Mouse (Mus musculus) lung, adult 2 months (tissue): ENCODE results near the gene Tmem177. TPM values are rescaled to one million over a fixed set of nuclear protein-coding genes. Genes with fewer than 3 reads are reported as not detected.

Experiments used
- DNase-seq: peaks from one replicate; pipeline ENCODE4 v3.0.0; 2022
- H3K4me1 ChIP-seq: fragments of 200-500 bp; 2 replicates; pipeline ENCODE4 v1.6.1; 2011; ENCODE audit warnings: low read length; ENCODE audit not compliant: control insufficient read depth, insufficient read depth
- H3K4me3 ChIP-seq: fragments of 200-500 bp; replicated peaks from 2 replicates; pipeline ENCODE3; 2011; ENCODE audit warnings: low read depth, mild to moderate bottlenecking, control low read depth, low read length; ENCODE audit errors: extremely low read depth
- CTCF ChIP-seq: fragments of 200-500 bp; IDR thresholded peaks from 2 replicates; pipeline ENCODE4 v1.5.1; 2011; ENCODE audit warnings: mild to moderate bottlenecking, low read length, control low read depth; ENCODE audit not compliant: insufficient read depth
- POLR2A ChIP-seq: fragments of 200-500 bp; IDR thresholded peaks from 2 replicates; pipeline ENCODE4 v1.6.1; 2011; ENCODE audit warnings: low read depth, mild to moderate bottlenecking, control low read depth, low read length, borderline replicate concordance; ENCODE audit errors: extremely low read depth
- WGBS: fragments of 180-500 bp; shearing (Covaris S2); methylation state at CpG from one replicate; pipeline ENCODE4 v1.1.7; 2018; 5-methylcytosine and 5-hydroxymethylcytosine counted together
- polyA plus RNA-seq: library from polyadenylated mRNA; depleted of rRNA; stranded (reverse); fragments of >200 nt; gene quantifications from 2 replicates; pipeline ENCODE4 v1.2.3, GENCODE M21; 2012

The Tmem177 gene
- polyA plus RNA-seq, 1 experiment, result 4.3 TPM

DNA sequence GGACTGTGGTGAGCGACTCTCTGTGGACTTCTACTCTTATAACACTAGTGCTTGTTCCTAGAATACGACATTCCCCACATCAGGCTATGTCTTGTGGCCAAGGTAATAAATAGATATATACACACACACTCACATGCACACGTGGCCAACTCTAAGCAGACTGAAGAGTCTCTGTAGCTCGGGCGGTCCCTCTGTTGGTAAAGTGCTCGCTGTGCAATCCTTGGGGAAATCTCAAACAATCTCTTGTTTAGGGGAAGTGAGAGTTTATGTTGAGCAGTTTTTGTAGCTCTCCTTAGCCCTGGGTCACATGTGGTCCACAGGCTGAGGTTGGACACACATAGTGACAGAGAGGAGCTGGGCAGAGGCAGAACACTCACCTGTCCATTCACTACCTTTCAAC is 20.1 kb downstream of the Tmem177 start:
- no peak for TF ChIP-seq POLR2A
- no peak for TF ChIP-seq CTCF
- WGBS, result 47% methylated on average over 6 of the region's 6 CpGs
- no peaks in the 10 kb centered on the region for H3K4me1 ChIP-seq
- no peak for DNase-seq
- no peak overlapping the region for H3K4me3 ChIP-seq

DNA sequence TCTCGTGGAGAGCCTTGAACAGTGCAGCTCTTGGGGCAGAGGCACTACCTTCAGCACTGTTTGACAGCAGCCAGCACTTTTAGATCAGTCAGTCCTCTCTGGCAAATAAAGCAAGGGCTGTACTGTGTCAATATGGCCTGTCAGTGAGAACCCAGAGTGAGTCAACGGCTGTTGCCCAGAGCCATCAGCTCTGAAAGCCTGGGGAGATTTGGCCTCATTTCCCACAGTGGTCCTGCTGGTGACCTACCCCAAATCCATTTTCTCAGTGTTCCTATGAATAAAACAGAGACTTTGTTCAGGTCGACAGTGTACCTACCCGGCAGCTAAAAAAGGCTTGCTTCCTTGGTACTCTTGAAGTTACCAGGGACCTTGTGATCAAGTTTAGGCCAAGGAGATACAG is 21.1 kb downstream of the Tmem177 start:
- Histone ChIP-seq H3K4me1 (no peaks in the 10 kb centered on the region), H3K4me3 (no peak overlapping the region)
- TF ChIP-seq POLR2A, result no peak
- no peak for TF ChIP-seq CTCF
- WGBS, result 68% methylated on average over 4 of the region's 4 CpGs
- no peak for DNase-seq

DNA sequence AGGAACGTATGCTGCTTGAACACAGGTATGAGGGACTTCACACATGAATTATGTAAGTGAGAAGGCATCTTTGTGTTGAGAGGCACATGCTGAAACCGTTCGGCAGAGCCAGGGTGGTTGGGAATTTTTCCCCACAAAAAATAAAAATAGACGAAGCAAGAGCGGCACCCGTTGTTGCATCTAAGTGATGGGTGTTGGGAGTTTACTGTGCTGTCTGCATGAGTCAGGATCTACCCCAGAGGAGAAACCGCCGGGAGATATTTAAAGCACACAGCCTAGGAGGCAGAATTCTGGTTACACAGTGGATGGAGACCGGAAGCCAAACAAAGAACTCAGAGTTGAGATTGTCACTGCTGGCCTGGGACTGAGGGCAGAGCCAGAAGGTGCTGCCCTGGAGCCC is 21.9 kb downstream of the Tmem177 start:
- no peak for DNase-seq
- no peak overlapping the region for H3K4me3 ChIP-seq
- TF ChIP-seq POLR2A, result no peak
- TF ChIP-seq CTCF, result no peak
- 64% methylated on average over 9 of the region's 9 CpGs for WGBS
- H3K4me1 ChIP-seq, result no peaks in the 10 kb centered on the region

DNA sequence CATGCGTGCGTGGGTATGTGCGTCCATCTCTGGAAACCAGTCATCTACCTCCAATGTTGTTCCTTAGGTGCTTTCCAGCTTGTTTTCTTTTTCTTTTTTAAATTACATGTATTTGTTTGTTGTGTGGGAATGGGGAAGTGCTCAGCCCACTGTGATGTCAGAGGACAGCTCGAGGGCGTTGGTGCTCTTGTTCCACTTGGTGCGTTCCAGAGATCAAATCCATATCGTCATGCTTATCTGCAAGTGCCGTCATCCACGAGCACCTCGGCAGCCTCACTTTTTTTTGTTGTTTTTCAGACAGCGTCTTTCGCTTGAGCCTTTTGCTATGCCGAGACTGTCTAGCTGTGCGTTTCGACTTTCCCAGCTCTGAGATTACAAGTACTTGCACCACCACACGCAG is 23.7 kb downstream of the Tmem177 start:
- TF ChIP-seq POLR2A (no peak), CTCF (no peak)
- no peaks in the 10 kb centered on the region for H3K4me1 ChIP-seq
- 63% methylated on average over 16 of the region's 16 CpGs for WGBS

DNA sequence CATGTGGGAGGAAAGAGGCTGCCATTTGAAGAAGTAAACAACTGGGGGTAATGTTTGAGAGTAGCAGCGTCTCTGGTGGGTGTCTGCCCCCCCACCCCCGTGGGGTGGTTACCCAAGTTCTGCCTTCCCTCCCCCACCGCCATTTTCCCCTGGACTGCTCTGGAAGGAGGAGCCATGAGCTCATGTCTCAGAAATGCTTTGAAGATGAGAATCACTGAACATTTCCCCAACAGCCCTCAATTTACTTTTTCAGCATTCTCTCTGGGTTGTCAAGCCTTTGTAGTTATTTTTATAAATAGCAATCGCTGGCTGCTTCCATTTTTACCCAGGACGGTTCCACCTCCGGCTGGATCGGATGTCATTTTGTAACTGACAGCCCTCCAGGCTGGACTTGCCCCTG is 26.7 kb downstream of the Tmem177 start:
- Histone ChIP-seq H3K4me1 (no peaks in the 10 kb centered on the region), H3K4me3 (no peak overlapping the region)
- no peak for DNase-seq
- TF ChIP-seq CTCF (no peak), POLR2A (no peak)
- WGBS, result 27% methylated on average over 7 of the region's 7 CpGs

More for the DNA sequence above, 23.7 kb downstream of the Tmem177 start:
- no peak overlapping the region for H3K4me3 ChIP-seq
- DNase-seq, result no peak

DNA sequence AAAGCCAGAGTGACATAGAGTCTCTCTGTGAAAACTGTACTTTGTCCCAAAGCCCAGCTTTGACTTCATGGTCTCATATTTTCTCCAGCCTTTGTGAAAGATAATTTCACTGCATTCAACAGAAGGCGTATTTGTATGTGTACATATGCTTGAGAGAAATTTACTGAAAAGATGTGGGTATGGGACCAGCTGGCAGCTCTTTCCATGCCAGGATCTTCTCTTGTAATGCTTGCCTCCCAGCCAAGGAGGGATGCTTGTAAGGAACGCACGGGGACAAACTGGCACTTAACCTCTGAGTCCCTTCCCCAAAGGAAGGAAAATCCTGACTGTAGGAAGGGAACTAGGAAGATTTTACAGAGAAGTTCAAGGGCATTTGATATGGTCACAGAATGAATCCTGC is 28.7 kb downstream of the Tmem177 start:
- no peak overlapping the region for H3K4me3 ChIP-seq
- H3K4me1 ChIP-seq, result no peaks in the 10 kb centered on the region; the same call in 1 of the 2 replicates
- WGBS, result 72% methylated on average over 3 of the region's 3 CpGs
- DNase-seq, result no peak
- TF ChIP-seq CTCF (no peak), POLR2A (no peak)

DNA sequence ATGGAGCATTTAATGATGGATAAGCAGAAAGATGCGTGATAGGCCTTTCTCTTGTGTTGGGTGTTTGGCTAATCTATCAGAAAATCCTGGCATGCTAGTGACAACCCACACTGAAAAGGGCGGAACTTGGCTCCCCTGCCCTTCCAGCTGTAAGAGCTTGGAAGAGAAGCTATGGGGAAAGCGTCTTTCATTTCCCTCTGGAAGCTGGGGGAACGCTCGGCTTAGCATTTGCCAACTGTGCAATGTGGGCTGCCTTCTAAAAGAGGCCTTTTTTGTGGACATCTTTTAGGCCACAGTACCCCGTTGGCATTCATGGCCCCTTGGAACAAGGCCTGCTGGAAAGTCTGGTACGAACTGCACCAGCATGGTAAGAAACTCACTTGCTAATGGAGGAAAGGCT is 34.1 kb downstream of the Tmem177 start:
- DNase-seq, result no peak

DNA sequence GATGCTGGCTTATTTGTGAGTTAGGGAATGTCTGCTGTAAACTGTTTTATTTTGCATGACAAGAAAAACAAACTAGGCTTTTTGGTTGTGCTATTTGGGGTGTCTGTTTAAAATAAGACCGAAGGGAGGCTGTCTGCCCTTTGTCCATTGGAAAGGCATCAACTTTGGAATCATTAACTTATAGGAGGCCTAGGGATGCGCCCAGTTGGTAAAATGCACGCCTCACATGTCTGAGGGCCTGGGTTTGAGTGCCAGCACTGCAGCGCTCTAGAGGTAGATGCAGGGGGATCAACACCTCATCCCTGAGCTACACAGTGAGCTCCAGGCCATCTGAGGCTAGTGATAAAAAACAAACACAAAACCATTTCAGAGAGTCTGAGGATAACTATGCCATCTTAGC is 35.5 kb downstream of the Tmem177 start:
- TF ChIP-seq CTCF (no peak), POLR2A (no peak)
- Histone ChIP-seq H3K4me1 (peaks cover 2% of the 10 kb centered on the region; the same call in 1 of the 2 replicates), H3K4me3 (no peak overlapping the region)
- DNase-seq, result no peak
- WGBS, result 74% methylated on average over 4 of the region's 4 CpGs

More for the DNA sequence above, 34.1 kb downstream of the Tmem177 start:
- Histone ChIP-seq H3K4me3 (no peak overlapping the region), H3K4me1 (peaks cover 2% of the 10 kb centered on the region; the same call in 1 of the 2 replicates)
- TF ChIP-seq POLR2A (no peak), CTCF (no peak)
- 59% methylated on average over 7 of the region's 7 CpGs for WGBS

DNA sequence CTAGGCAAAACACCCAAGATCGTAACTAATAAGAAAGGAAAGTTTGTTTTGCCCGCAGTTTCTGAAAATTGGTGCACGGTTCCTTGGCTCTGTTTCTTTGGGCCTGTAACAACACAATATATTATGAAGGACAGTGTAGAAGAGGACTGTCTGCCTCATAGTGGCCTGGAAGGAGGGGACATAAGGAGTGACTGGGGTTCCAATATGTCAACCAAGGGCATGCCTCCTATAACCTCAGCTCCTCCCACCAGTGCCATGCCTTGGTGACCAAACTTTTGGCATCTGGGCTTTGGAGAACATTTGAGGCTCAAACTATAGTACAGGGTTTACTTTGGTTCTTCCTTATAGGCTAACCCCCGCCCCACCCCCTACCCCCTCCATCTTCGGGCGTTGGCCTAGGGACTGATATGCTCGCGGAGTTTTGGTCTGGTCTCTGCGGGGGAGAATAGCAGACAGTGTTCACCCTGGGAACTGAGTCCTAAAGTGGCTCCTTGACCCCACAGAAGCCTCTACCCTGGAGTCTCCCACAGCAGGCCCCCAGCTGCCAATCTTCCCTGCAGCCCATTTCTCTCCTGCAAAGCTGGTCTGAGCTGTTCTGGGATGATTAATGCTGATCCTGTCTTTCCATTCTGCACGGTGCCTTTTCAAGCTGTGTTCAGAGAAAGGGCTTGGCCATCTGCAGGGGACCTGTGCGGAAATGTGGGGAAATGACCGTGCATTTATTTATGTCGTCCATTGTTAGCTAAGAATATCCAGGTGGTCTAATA is 44.4 kb downstream of the Tmem177 start:
- WGBS, result 56% methylated on average over 13 of the region's 13 CpGs
- TF ChIP-seq CTCF, result no peak
- no peak for TF ChIP-seq POLR2A
- no peak for DNase-seq
- H3K4me1 ChIP-seq, result no peaks in the 10 kb centered on the region
- H3K4me3 ChIP-seq, result no peak overlapping the region

DNA sequence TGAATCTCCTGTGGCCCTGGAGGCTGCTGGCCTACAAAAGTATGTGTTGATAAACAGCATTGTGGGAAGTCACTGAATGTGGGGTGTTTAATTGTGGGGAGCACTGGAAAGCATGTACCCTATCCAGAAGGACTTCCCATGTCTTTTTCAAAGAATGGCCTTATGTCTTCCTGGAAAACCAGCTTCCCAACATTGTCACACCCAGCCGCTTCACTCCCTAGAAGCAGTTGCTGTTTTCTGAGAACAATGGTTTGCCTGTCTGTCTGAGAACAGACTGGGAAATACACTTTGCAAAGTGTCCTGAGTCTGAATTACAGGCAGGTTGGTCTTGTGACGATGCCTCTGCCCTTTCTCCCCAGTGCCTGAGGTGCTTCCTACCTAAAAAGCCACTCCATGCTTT is 45.7 kb downstream of the Tmem177 start:
- no peak overlapping the region for H3K4me3 ChIP-seq
- no peaks in the 10 kb centered on the region for H3K4me1 ChIP-seq
- no peak for DNase-seq
- 49% methylated on average over 2 of the region's 2 CpGs for WGBS
- TF ChIP-seq CTCF, result no peak
- TF ChIP-seq POLR2A, result no peak
